ENCODE assay signal across 14 mouse cellular contexts in genomic region chr2:64536032-64536431, GRCm38 (mm10).
"Had no signal": no experiment of that assay in that cellular context is flagged by ENCODE, and none has a peak within 500 bp of the region (broad histone marks: within the 10 kb centered on the region; RNA-seq: fewer than 3 reads in every experiment).

No protein-coding gene starts in this region.

- ATAC-seq: intestine, embryonic 16.5 days had no signal

- DNase-seq: gastrocnemius, postnatal 14 days; gastrocnemius, postnatal 36 days; heart, adult 11 months; heart, adult 2 months; heart, postnatal 14 days; heart, postnatal 36 days; kidney, adult 11 months; kidney, adult 2 months; kidney, postnatal 10 days; kidney, postnatal 25 days; kidney, postnatal 4 days; liver; liver, embryonic 13.5 days had no signal
